Mouse (Mus musculus) myocyte (in vitro differentiated cells): ENCODE measurements around the gene Lamp2.

Experiments
- E2F4 ChIP-seq: IDR thresholded peaks from one replicate; pipeline ENCODE4 v1.6.1; 2011; ENCODE audit warnings: mild to moderate bottlenecking, control low read depth, moderate library complexity; ENCODE audit not compliant: insufficient read depth
- MAX ChIP-seq: IDR thresholded peaks from one replicate; pipeline ENCODE4 v1.6.1; 2011; ENCODE audit warnings: low read depth, mild to moderate bottlenecking, control low read depth
- MYOD1 ChIP-seq, 3 experiments: IDR thresholded peaks; one replicate each; pipeline ENCODE4 v1.6.1; 2011; ENCODE audit warnings: control low read depth in 2 of 3, low read depth in 2 of 3, mild to moderate bottlenecking in 2 of 3, moderate library complexity in 1 of 3; ENCODE audit not compliant: insufficient read length in 2 of 3, control insufficient read depth in 1 of 3
- MYOG ChIP-seq, 3 experiments: IDR thresholded peaks; one replicate each; pipeline ENCODE4 v1.6.1; 2011; ENCODE audit warnings: control low read depth in 2 of 3, low read depth in 2 of 3, mild to moderate bottlenecking in 2 of 3; ENCODE audit not compliant: insufficient read length in 2 of 3, control insufficient read depth in 1 of 3, insufficient read depth in 1 of 3
- POLR2A ChIP-seq: IDR thresholded peaks from one replicate; pipeline ENCODE4 v1.6.1; 2011; ENCODE audit warnings: low read depth, mild to moderate bottlenecking, control low read depth, moderate library complexity; ENCODE audit not compliant: insufficient read length
- TCF12 ChIP-seq: IDR thresholded peaks from one replicate; pipeline ENCODE4 v1.6.1; 2011; ENCODE audit warnings: mild to moderate bottlenecking, control low read depth; ENCODE audit not compliant: poor library complexity, insufficient read depth, severe bottlenecking
- TCF3 ChIP-seq: IDR thresholded peaks from one replicate; pipeline ENCODE4 v1.6.1; 2011; ENCODE audit warnings: low read depth, control low read depth; ENCODE audit not compliant: insufficient read length
- USF1 ChIP-seq: IDR thresholded peaks from one replicate; pipeline ENCODE4 v1.6.1; 2011; ENCODE audit warnings: low read depth, mild to moderate bottlenecking, control low read depth, moderate library complexity

- TF ChIP-seq USF1 (no peak), E2F4 (no peak), MYOD1 (IDR thresholded peaks at IDR 0.05; ENCODE audit: control insufficient read depth in 1 of 3, insufficient read length in 2 of 3, low read depth in 2 of 3) (no peak), POLR2A (no peak), TCF3 (no peak), MAX (no peak), MYOG (IDR thresholded peaks at IDR 0.05; ENCODE audit: control insufficient read depth in 1 of 3, insufficient read depth in 1 of 3, insufficient read length in 2 of 3, low read depth in 2 of 3) (no peak), TCF12 (no peak)
These were observed 30.2 kb downstream of the Lamp2 start for GRCm38 (mm10) chrX:38426043-38426442.
